Mouse (Mus musculus): ENCODE results near the gene Dlg3. TPM values are rescaled to one million over a fixed set of nuclear protein-coding genes. Genes with fewer than 3 reads are reported as not detected.

Gene Dlg3
- polyA plus RNA-seq, 1 experiment from 2014 or later = 2.7 TPM

- no peaks in the 10 kb centered on the region; the same call in 1 of the 2 replicates for H3K36me3 ChIP-seq (ENCODE audit: control insufficient read depth, insufficient read depth, low read length)
- H3K4me1 ChIP-seq (replicated peaks; ENCODE audit: control insufficient read depth, insufficient read depth, low read length) = no peaks in the 10 kb centered on the region
- H3K27me3 ChIP-seq (replicated peaks; ENCODE audit: control insufficient read depth, insufficient read depth, low read length) = no peaks in the 10 kb centered on the region; the same call in none of the 2 replicates
- no peak for DNase-seq (ENCODE audit: low spot score)
- 48% methylated on average over 8 of the region's 8 CpGs for WGBS
- no peak overlapping the region for H3K4me2 ChIP-seq
- H3K4me3 ChIP-seq (ENCODE audit: low read depth, low read length) = no peak overlapping the region
- ATAC-seq (replicated peaks; ENCODE audit: low FRiP score) = no peak
- no peak overlapping the region for H3K27ac ChIP-seq (ENCODE audit: low read depth, low read length)
- no peak overlapping the region for H3K9ac ChIP-seq (ENCODE audit: low read depth, low read length)
- H3K9me3 ChIP-seq (ENCODE audit: control insufficient read depth, low read length) = no peaks in the 10 kb centered on the region
Measured at GRCm38 (mm10) chrX:100814139-100814538, 46.6 kb downstream of the Dlg3 start.

GRCm38 (mm10) chrX:100815766-100816165, 48.2 kb downstream of the Dlg3 start:
- H3K4me1 ChIP-seq (replicated peaks; ENCODE audit: control insufficient read depth, insufficient read depth, low read length) = no peaks in the 10 kb centered on the region
- H3K36me3 ChIP-seq (ENCODE audit: control insufficient read depth, insufficient read depth, low read length) = no peaks in the 10 kb centered on the region; the same call in 1 of the 2 replicates
- 86% methylated on average over 7 of the region's 7 CpGs for WGBS
- H3K27me3 ChIP-seq (replicated peaks; ENCODE audit: control insufficient read depth, insufficient read depth, low read length) = no peaks in the 10 kb centered on the region; the same call in none of the 2 replicates
- no peak overlapping the region for H3K4me2 ChIP-seq
- H3K9ac ChIP-seq (ENCODE audit: low read depth, low read length) = no peak overlapping the region
- H3K27ac ChIP-seq (ENCODE audit: low read depth, low read length) = no peak overlapping the region
- DNase-seq (ENCODE audit: low spot score) = no peak
- no peaks in the 10 kb centered on the region for H3K9me3 ChIP-seq (ENCODE audit: control insufficient read depth, low read length)
- no peak for ATAC-seq (replicated peaks; ENCODE audit: low FRiP score)
- H3K4me3 ChIP-seq (ENCODE audit: low read depth, low read length) = no peak overlapping the region

- Histone ChIP-seq H3K4me1 (replicated peaks; ENCODE audit: control insufficient read depth, insufficient read depth, low read length) (no peaks in the 10 kb centered on the region), H3K9ac (ENCODE audit: low read depth, low read length) (no peak overlapping the region), H3K9me3 (ENCODE audit: control insufficient read depth, low read length) (no peaks in the 10 kb centered on the region), H3K27me3 (replicated peaks; ENCODE audit: control insufficient read depth, insufficient read depth, low read length) (no peaks in the 10 kb centered on the region; the same call in none of the 2 replicates), H3K27ac (ENCODE audit: low read depth, low read length) (no peak overlapping the region), H3K4me3 (ENCODE audit: low read depth, low read length) (no peak overlapping the region), H3K4me2 (no peak overlapping the region), H3K36me3 (ENCODE audit: control insufficient read depth, insufficient read depth, low read length) (no peaks in the 10 kb centered on the region; the same call in 1 of the 2 replicates)
- WGBS = 87% methylated on average over 9 of the region's 9 CpGs
- no peak for DNase-seq (ENCODE audit: low spot score)
- no peak for ATAC-seq (replicated peaks; ENCODE audit: low FRiP score)
Measured at GRCm38 (mm10) chrX:100818681-100819080, 51.2 kb downstream of the Dlg3 start.

GRCm38 (mm10) chrX:100821149-100821548, 53.6 kb downstream of the Dlg3 start:
- no peak overlapping the region for H3K9ac ChIP-seq (ENCODE audit: low read depth, low read length)
- no peaks in the 10 kb centered on the region for H3K4me1 ChIP-seq (replicated peaks; ENCODE audit: control insufficient read depth, insufficient read depth, low read length)
- DNase-seq (ENCODE audit: low spot score) = no peak
- no peak overlapping the region for H3K27ac ChIP-seq (ENCODE audit: low read depth, low read length)
- no peaks in the 10 kb centered on the region for H3K9me3 ChIP-seq (ENCODE audit: control insufficient read depth, low read length)
- no peak overlapping the region for H3K4me2 ChIP-seq
- 65% methylated on average over 1 of the region's 1 CpGs for WGBS
- no peaks in the 10 kb centered on the region; the same call in 1 of the 2 replicates for H3K27me3 ChIP-seq (replicated peaks; ENCODE audit: control insufficient read depth, insufficient read depth, low read length)
- ATAC-seq (replicated peaks; ENCODE audit: low FRiP score) = no peak
- no peaks in the 10 kb centered on the region; the same call in 1 of the 2 replicates for H3K36me3 ChIP-seq (ENCODE audit: control insufficient read depth, insufficient read depth, low read length)
- H3K4me3 ChIP-seq (ENCODE audit: low read depth, low read length) = no peak overlapping the region

- Histone ChIP-seq H3K9me3 (ENCODE audit: control insufficient read depth, low read length) (no peaks in the 10 kb centered on the region), H3K4me3 (ENCODE audit: low read depth, low read length) (no peak overlapping the region), H3K27ac (ENCODE audit: low read depth, low read length) (no peak overlapping the region), H3K27me3 (replicated peaks; ENCODE audit: control insufficient read depth, insufficient read depth, low read length) (peaks cover 3% of the 10 kb centered on the region; the same call in 1 of the 2 replicates), H3K4me1 (replicated peaks; ENCODE audit: control insufficient read depth, insufficient read depth, low read length) (no peaks in the 10 kb centered on the region), H3K36me3 (ENCODE audit: control insufficient read depth, insufficient read depth, low read length) (no peaks in the 10 kb centered on the region), H3K4me2 (no peak overlapping the region), H3K9ac (ENCODE audit: low read depth, low read length) (no peak overlapping the region)
- DNase-seq (ENCODE audit: low spot score) = no peak
- ATAC-seq (replicated peaks; ENCODE audit: low FRiP score) = no peak
- 68% methylated on average over 1 of the region's 1 CpGs for WGBS
Measured at GRCm38 (mm10) chrX:100825557-100825956, 58.0 kb downstream of the Dlg3 start.

GRCm38 (mm10) chrX:100832806-100833205, 65.3 kb downstream of the Dlg3 start:
- 73% methylated on average over 2 of the region's 2 CpGs for WGBS
- no peak overlapping the region for H3K4me3 ChIP-seq (ENCODE audit: low read depth, low read length)
- no peak overlapping the region for H3K4me2 ChIP-seq
- no peaks in the 10 kb centered on the region for H3K27me3 ChIP-seq (replicated peaks; ENCODE audit: control insufficient read depth, insufficient read depth, low read length)
- no peaks in the 10 kb centered on the region for H3K36me3 ChIP-seq (ENCODE audit: control insufficient read depth, insufficient read depth, low read length)
- H3K9ac ChIP-seq (ENCODE audit: low read depth, low read length) = no peak overlapping the region
- no peak overlapping the region for H3K27ac ChIP-seq (ENCODE audit: low read depth, low read length)
- no peaks in the 10 kb centered on the region for H3K4me1 ChIP-seq (replicated peaks; ENCODE audit: control insufficient read depth, insufficient read depth, low read length)
- DNase-seq (ENCODE audit: low spot score) (no peak), ATAC-seq (replicated peaks; ENCODE audit: low FRiP score) (no peak)
- H3K9me3 ChIP-seq (ENCODE audit: control insufficient read depth, low read length) = no peaks in the 10 kb centered on the region

DNA sequence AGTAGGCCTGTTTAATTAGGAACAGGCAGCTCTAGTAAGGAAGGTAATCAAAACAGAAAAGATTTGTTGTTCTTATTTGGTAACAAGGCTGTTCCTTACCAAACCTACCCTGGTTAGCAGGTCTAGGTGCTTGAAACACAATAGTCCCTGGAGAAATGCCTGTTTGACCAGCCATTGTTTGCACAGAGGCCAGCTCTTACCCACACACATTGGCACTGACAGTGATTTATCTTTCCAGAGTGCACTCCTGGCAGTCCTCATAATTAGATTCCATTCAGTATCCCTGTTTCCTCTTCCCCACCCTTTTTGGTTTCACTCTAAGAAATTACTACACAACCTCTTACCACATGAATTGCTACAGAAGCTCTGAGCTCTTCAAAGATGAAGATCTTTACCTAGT, 71.7 kb downstream of the Dlg3 start:
- H3K4me2 ChIP-seq = no peak overlapping the region
- H3K36me3 ChIP-seq (ENCODE audit: control insufficient read depth, insufficient read depth, low read length) = no peaks in the 10 kb centered on the region
- peaks cover 5% of the 10 kb centered on the region; the same call in 1 of the 2 replicates for H3K27me3 ChIP-seq (replicated peaks; ENCODE audit: control insufficient read depth, insufficient read depth, low read length)
- H3K4me1 ChIP-seq (replicated peaks; ENCODE audit: control insufficient read depth, insufficient read depth, low read length) = no peaks in the 10 kb centered on the region
- ATAC-seq (replicated peaks; ENCODE audit: low FRiP score) (no peak), DNase-seq (ENCODE audit: low spot score) (no peak)
- no peak overlapping the region for H3K9ac ChIP-seq (ENCODE audit: low read depth, low read length)
- H3K4me3 ChIP-seq (ENCODE audit: low read depth, low read length) = no peak overlapping the region
- H3K9me3 ChIP-seq (ENCODE audit: control insufficient read depth, low read length) = no peaks in the 10 kb centered on the region
- no peak overlapping the region for H3K27ac ChIP-seq (ENCODE audit: low read depth, low read length)

Other genes with a start within 250 kb of the Dlg3 start
- not detected in 2 replicates for gene Dgat2l6, start 242.9 kb upstream of the Dlg3 start, polyA plus RNA-seq (2014; fragmentation: Nextera tagmentation; extraction: Ambion mirVana)
- not detected in 2 replicates for gene Awat1, start 195.5 kb upstream of the Dlg3 start, polyA plus RNA-seq (2014; fragmentation: Nextera tagmentation; extraction: Ambion mirVana)
- 0.06 TPM in 1 of 2 replicates, not detected in the other for gene P2ry4, start 172.9 kb upstream of the Dlg3 start, polyA plus RNA-seq (2014; fragmentation: Nextera tagmentation; extraction: Ambion mirVana)
- gene Arr3, start 162.2 kb upstream of the Dlg3 start, polyA plus RNA-seq (2014; fragmentation: Nextera tagmentation; extraction: Ambion mirVana) = not detected in 2 replicates
- gene Kif4, start 142.0 kb upstream of the Dlg3 start, polyA plus RNA-seq (2014; fragmentation: Nextera tagmentation; extraction: Ambion mirVana) = 33.5 and 35.6 TPM in 2 replicates
- 88.5 and 97.0 TPM in 2 replicates for gene Pdzd11, start 141.2 kb upstream of the Dlg3 start, polyA plus RNA-seq (2014; fragmentation: Nextera tagmentation; extraction: Ambion mirVana)
- 0.14 and 0.19 TPM in 2 replicates for gene Gdpd2, start 37.8 kb upstream of the Dlg3 start, polyA plus RNA-seq (2014; fragmentation: Nextera tagmentation; extraction: Ambion mirVana)

All from liver, embryonic 11.5 days (tissue).